Mouse (Mus musculus): ENCODE measurements at regions not wholly inside any gene's neighbourhood (a gene's known extent, or its start where the extent isn't known, plus 50 kb on each side); places are given as distances from the start of the nearest gene placed in this dataset.

GRCm38 (mm10) chr6:31942696-31943095 lies 107.3 kb upstream of the 1700012A03Rik start:
- TF ChIP-seq CTCF (conservative IDR thresholded peaks at IDR 0.05; ENCODE audit: insufficient read depth, insufficient read length, low read depth, low read length) (no peak), POLR2A (IDR thresholded peaks at IDR 0.05; ENCODE audit: low read depth, low read length) (no peak)

All from kidney, adult 2 months (tissue).